Mouse (Mus musculus): ENCODE measurements around the gene Nav3. TPM values are rescaled to one million over a fixed set of nuclear protein-coding genes. Genes with fewer than 3 reads are reported as not detected.
"Not testable (repeated sequence)": the region's sequence is repeated elsewhere in the genome, so short reads cannot be mapped to it uniquely, and the experiment has no call there.

Gene Nav3
- polyA plus RNA-seq, 1 experiment = 46.6 TPM

DNA sequence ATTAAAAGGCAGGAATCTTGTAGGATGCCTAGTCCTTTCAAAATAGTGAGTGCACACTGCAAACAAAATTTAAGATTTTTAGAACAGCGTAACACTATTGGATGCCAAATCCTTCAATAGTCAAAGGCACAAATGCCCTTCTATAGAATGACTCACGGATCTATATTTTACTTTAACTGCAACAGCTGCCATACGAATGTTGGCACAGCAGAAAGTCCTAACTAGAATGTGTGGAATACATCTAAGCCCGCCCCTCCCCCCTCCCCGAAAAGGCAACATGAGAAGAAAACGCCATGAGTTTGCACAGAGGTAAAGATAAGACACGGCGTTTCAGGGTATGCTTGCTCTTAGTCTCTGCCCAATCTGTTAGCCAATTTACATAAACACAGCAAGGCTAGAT is 383.6 kb downstream of the Nav3 start:
- H3K27ac ChIP-seq (ENCODE audit: insufficient read depth, low read length) = no peak overlapping the region
- H3K4me1 ChIP-seq (ENCODE audit: control insufficient read depth, insufficient read depth, low read length) = peaks cover 2% of the 10 kb centered on the region; the same call in 1 of the 2 replicates
- H3K4me3 ChIP-seq (ENCODE audit: insufficient read depth, low read length) = no peak overlapping the region
- TF ChIP-seq POLR2A (IDR thresholded peaks at IDR 0.05; ENCODE audit: extremely low read depth, insufficient read depth, low read length) (no peak), CTCF (IDR thresholded peaks at IDR 0.05; ENCODE audit: extremely low read depth, insufficient read depth, low read length) (no peak)

DNA sequence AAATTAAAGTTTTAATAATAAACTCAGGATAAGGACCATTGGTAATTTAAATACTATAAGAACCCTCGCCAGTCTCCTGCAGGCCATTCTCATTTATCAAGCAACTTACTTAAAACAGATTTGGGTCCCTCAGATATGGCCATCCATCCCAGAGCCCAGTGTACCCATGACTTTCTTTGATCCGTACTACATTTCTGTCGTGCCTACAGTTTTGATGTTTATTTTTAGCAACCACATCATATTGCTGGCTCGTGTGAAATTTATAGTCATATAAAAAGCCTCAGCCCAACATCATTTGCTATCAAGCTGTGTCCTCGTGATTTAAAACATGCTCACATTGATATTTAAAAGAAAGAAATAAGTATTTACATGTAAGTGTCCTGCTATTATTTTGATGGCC is 394.8 kb downstream of the Nav3 start:
- H3K27ac ChIP-seq (ENCODE audit: insufficient read depth, low read length) = no peak overlapping the region
- H3K4me1 ChIP-seq (ENCODE audit: control insufficient read depth, insufficient read depth, low read length) = no peaks in the 10 kb centered on the region
- no peak overlapping the region for H3K4me3 ChIP-seq (ENCODE audit: insufficient read depth, low read length)
- TF ChIP-seq CTCF (IDR thresholded peaks at IDR 0.05; ENCODE audit: extremely low read depth, insufficient read depth, low read length) (no peak), POLR2A (IDR thresholded peaks at IDR 0.05; ENCODE audit: extremely low read depth, insufficient read depth, low read length) (no peak)

DNA sequence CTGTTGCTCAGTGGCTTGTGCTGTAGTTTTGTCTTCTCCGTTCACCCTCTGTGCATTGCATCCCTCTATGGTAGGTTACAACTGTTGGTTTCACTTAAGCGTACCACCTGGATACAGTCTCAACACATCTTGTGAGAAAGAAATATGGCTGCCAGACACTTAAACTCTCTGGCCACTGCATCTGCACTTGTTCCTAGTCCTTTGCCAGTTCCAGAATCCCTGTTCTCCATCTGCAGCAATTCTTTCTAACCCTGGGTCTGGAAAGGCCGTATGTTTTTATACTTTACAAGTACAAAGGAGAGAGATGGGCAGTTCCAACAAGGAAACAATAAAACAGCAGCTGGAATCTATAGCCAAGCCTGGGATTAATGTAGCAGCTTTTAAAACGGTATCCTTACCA is 418.5 kb downstream of the Nav3 start:
- peaks cover 1% of the 10 kb centered on the region; the same call in 1 of the 2 replicates for H3K4me1 ChIP-seq (ENCODE audit: control insufficient read depth, insufficient read depth, low read length)
- no peak overlapping the region for H3K27ac ChIP-seq (ENCODE audit: insufficient read depth, low read length)
- no peak overlapping the region for H3K4me3 ChIP-seq (ENCODE audit: insufficient read depth, low read length)
- TF ChIP-seq CTCF (IDR thresholded peaks at IDR 0.05; ENCODE audit: extremely low read depth, insufficient read depth, low read length) = no peak
- no peak for TF ChIP-seq POLR2A (IDR thresholded peaks at IDR 0.05; ENCODE audit: extremely low read depth, insufficient read depth, low read length)

GRCm38 (mm10) chr10:110034582-110035099 is 421.4 kb downstream of the Nav3 start:
- Histone ChIP-seq H3K4me1 (ENCODE audit: control insufficient read depth, insufficient read depth, low read length) (peaks cover 1% of the 10 kb centered on the region; the same call in 1 of the 2 replicates), H3K27ac (ENCODE audit: insufficient read depth, low read length) (no peak overlapping the region), H3K4me3 (ENCODE audit: insufficient read depth, low read length) (no peak overlapping the region)
- TF ChIP-seq POLR2A (IDR thresholded peaks at IDR 0.05; ENCODE audit: extremely low read depth, insufficient read depth, low read length) = no peak

DNA sequence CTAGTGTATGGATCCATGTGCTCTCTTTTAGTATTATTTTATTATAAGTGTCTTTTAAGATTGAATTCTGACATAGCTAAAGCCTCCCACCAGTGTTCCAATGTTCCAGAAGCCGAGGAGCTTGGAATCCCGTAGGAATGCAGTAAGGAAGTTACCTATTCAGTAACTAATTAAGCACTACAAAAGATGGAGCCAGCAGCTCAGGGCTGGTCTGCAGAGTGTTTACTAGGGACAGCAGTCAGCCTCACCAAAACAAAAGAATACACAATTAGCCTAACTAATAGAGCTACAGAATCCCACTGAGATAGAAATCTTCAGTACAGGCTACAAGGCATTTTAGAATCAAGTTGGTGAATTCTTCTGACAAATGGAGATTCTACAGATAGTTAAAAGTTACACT is 431.1 kb downstream of the Nav3 start:
- not testable (repeated sequence) for H3K4me3 ChIP-seq (ENCODE audit: insufficient read depth, low read length); H3K27ac ChIP-seq (ENCODE audit: insufficient read depth, low read length); H3K4me1 ChIP-seq (ENCODE audit: control insufficient read depth, insufficient read depth, low read length)

GRCm38 (mm10) chr10:110022100-110022499 is 433.9 kb downstream of the Nav3 start:
- Histone ChIP-seq H3K27ac (ENCODE audit: insufficient read depth, low read length) (no peak overlapping the region), H3K4me1 (ENCODE audit: control insufficient read depth, insufficient read depth, low read length) (no peaks in the 10 kb centered on the region), H3K4me3 (ENCODE audit: insufficient read depth, low read length) (no peak overlapping the region)
- TF ChIP-seq POLR2A (IDR thresholded peaks at IDR 0.05; ENCODE audit: extremely low read depth, insufficient read depth, low read length) = no peak
- TF ChIP-seq CTCF (IDR thresholded peaks at IDR 0.05; ENCODE audit: extremely low read depth, insufficient read depth, low read length) = no peak

DNA sequence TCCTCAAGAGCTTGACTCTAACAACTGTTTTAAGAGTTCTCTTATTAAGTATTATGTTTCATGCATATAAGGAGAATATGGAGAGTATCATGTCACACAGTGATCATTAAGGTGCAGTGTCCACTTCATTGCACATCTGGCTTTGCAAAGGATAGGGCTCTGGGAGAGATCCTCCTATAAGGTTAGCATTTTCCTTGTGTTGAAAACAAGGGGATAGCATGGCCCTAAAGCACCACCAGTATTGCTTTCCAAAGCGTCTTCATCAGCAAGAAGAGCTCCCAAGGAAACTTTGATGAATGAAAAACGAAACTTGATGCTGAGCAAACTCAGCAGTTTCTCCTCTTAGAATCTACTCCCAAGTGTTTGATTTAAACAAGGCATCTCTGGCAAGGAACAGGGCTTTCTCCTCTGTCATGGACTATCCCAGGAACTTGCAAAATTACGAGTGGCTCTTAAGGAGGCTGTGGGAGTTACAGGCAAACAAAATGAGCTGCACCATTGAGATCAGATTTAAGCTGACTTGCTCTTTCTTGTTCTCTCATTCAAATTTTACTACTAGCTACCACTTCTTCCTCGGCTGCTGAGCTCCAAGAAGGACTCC is 436.6 kb downstream of the Nav3 start:
- Histone ChIP-seq H3K27ac (ENCODE audit: insufficient read depth, low read length) (no peak overlapping the region), H3K4me1 (ENCODE audit: control insufficient read depth, insufficient read depth, low read length) (no peaks in the 10 kb centered on the region), H3K4me3 (ENCODE audit: insufficient read depth, low read length) (no peak overlapping the region)
- TF ChIP-seq CTCF (IDR thresholded peaks at IDR 0.05; ENCODE audit: extremely low read depth, insufficient read depth, low read length) (no peak), POLR2A (IDR thresholded peaks at IDR 0.05; ENCODE audit: extremely low read depth, insufficient read depth, low read length) (no peak)

DNA sequence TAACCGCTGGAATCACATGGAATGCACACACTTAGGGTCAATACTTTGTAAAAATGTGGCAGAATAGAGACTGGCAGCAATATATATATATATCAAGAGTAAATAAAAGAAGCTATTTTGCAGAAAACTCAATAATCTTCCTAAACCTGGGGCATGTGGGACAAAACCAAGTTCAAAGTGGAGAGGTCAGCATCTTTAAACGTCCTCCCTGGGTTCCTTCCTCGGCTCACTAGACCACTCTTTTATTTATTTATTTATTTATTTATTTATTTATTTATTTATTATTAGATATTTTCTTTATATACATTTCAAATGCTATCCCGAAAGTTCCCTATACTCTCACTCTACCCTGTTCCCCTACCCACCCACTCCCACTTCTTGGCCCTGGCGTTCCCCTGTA is 454.7 kb downstream of the Nav3 start:
- H3K4me1 ChIP-seq (ENCODE audit: control insufficient read depth, insufficient read depth, low read length); H3K4me3 ChIP-seq (ENCODE audit: insufficient read depth, low read length); H3K27ac ChIP-seq (ENCODE audit: insufficient read depth, low read length): not testable (repeated sequence)

GRCm38 (mm10) chr10:110000755-110001247 is 455.2 kb downstream of the Nav3 start:
- TF ChIP-seq CTCF (IDR thresholded peaks at IDR 0.05; ENCODE audit: extremely low read depth, insufficient read depth, low read length) (no peak), POLR2A (IDR thresholded peaks at IDR 0.05; ENCODE audit: extremely low read depth, insufficient read depth, low read length) (no peak)
- Histone ChIP-seq H3K27ac (ENCODE audit: insufficient read depth, low read length) (no peak overlapping the region), H3K4me3 (ENCODE audit: insufficient read depth, low read length) (no peak overlapping the region), H3K4me1 (ENCODE audit: control insufficient read depth, insufficient read depth, low read length) (no peaks in the 10 kb centered on the region)

- no peak overlapping the region for H3K27ac ChIP-seq (ENCODE audit: insufficient read depth, low read length)
- TF ChIP-seq POLR2A (IDR thresholded peaks at IDR 0.05; ENCODE audit: extremely low read depth, insufficient read depth, low read length) (no peak), CTCF (IDR thresholded peaks at IDR 0.05; ENCODE audit: extremely low read depth, insufficient read depth, low read length) (no peak)
- H3K4me3 ChIP-seq (ENCODE audit: insufficient read depth, low read length) = no peak overlapping the region
- no peaks in the 10 kb centered on the region for H3K4me1 ChIP-seq (ENCODE audit: control insufficient read depth, insufficient read depth, low read length)
Observed at GRCm38 (mm10) chr10:109999904-110000303, 456.1 kb downstream of the Nav3 start.
